Mouse (Mus musculus): ENCODE measurements around the gene Rasl11b. TPM values are rescaled to one million over a fixed set of nuclear protein-coding genes. Genes with fewer than 3 reads are reported as not detected.

Gene Rasl11b
- total RNA-seq, 2 experiments from 2014 or later = 0.58 TPM; not detected in 1

- ATAC-seq (replicated peaks; ENCODE audit: low FRiP score, poor library complexity, severe bottlenecking) = no peak
Measured at GRCm38 (mm10) chr5:74183118-74183517, 12.0 kb upstream of the Rasl11b start.

- no peak for ATAC-seq (replicated peaks; ENCODE audit: low FRiP score, poor library complexity, severe bottlenecking)
Measured at GRCm38 (mm10) chr5:74184607-74185006, 10.5 kb upstream of the Rasl11b start.

- ATAC-seq (replicated peaks; ENCODE audit: low FRiP score, poor library complexity, severe bottlenecking) = no peak
Measured at GRCm38 (mm10) chr5:74188076-74188475, 7.0 kb upstream of the Rasl11b start.

GRCm38 (mm10) chr5:74188886-74189285, 6.2 kb upstream of the Rasl11b start:
- ATAC-seq (replicated peaks; ENCODE audit: low FRiP score, poor library complexity, severe bottlenecking) = no peak

GRCm38 (mm10) chr5:74189484-74190160, 5.5 kb upstream of the Rasl11b start:
- no peak for ATAC-seq (replicated peaks; ENCODE audit: low FRiP score, poor library complexity, severe bottlenecking)

- no peak for ATAC-seq (replicated peaks; ENCODE audit: low FRiP score, poor library complexity, severe bottlenecking)
Measured at GRCm38 (mm10) chr5:74190161-74190491, 5.0 kb upstream of the Rasl11b start.

- no peak for ATAC-seq (replicated peaks; ENCODE audit: low FRiP score, poor library complexity, severe bottlenecking)
Measured at GRCm38 (mm10) chr5:74190911-74191310, 4.2 kb upstream of the Rasl11b start.

GRCm38 (mm10) chr5:74193008-74193407, 2.1 kb upstream of the Rasl11b start:
- no peak for ATAC-seq (replicated peaks; ENCODE audit: low FRiP score, poor library complexity, severe bottlenecking)

- ATAC-seq (replicated peaks; ENCODE audit: low FRiP score, poor library complexity, severe bottlenecking) = no peak
Measured at GRCm38 (mm10) chr5:74193626-74194025, 1.5 kb upstream of the Rasl11b start.

GRCm38 (mm10) chr5:74194027-74194840, 852 bp upstream of the Rasl11b start:
- no peak for ATAC-seq (replicated peaks; ENCODE audit: low FRiP score, poor library complexity, severe bottlenecking)

- no peak for ATAC-seq (replicated peaks; ENCODE audit: low FRiP score, poor library complexity, severe bottlenecking)
Measured at GRCm38 (mm10) chr5:74195614-74196306, 674 bp downstream of the Rasl11b start.

- no peak for ATAC-seq (replicated peaks; ENCODE audit: low FRiP score, poor library complexity, severe bottlenecking)
Measured at GRCm38 (mm10) chr5:74196307-74196618, 1.2 kb downstream of the Rasl11b start.

- ATAC-seq (replicated peaks; ENCODE audit: low FRiP score, poor library complexity, severe bottlenecking) = no peak
Measured at GRCm38 (mm10) chr5:74197541-74198330, 2.6 kb downstream of the Rasl11b start.

- ATAC-seq (replicated peaks; ENCODE audit: low FRiP score, poor library complexity, severe bottlenecking) = no peak
Measured at GRCm38 (mm10) chr5:74198446-74198845, 3.4 kb downstream of the Rasl11b start.

GRCm38 (mm10) chr5:74199793-74200192, 4.7 kb downstream of the Rasl11b start:
- ATAC-seq (replicated peaks; ENCODE audit: low FRiP score, poor library complexity, severe bottlenecking) = no peak

GRCm38 (mm10) chr5:74200481-74200880, 5.4 kb downstream of the Rasl11b start:
- no peak for ATAC-seq (replicated peaks; ENCODE audit: low FRiP score, poor library complexity, severe bottlenecking)

- no peak for ATAC-seq (replicated peaks; ENCODE audit: low FRiP score, poor library complexity, severe bottlenecking)
Measured at GRCm38 (mm10) chr5:74201570-74202357, 6.7 kb downstream of the Rasl11b start.

GRCm38 (mm10) chr5:74202515-74202914, 7.4 kb downstream of the Rasl11b start:
- ATAC-seq (replicated peaks; ENCODE audit: low FRiP score, poor library complexity, severe bottlenecking) = no peak

- ATAC-seq (replicated peaks; ENCODE audit: low FRiP score, poor library complexity, severe bottlenecking) = no peak
Measured at GRCm38 (mm10) chr5:74204465-74204864, 9.4 kb downstream of the Rasl11b start.

All from erythroblast, adult 5-6 weeks (primary cell).